Mouse (Mus musculus) CH12.LX (cell line): ENCODE measurements around the gene Gm7361.

Source experiments
- CHD2 ChIP-seq: IDR thresholded peaks from 2 replicates; pipeline ENCODE4 v1.6.1; 2011; ENCODE audit warnings: low read length, improper control_type of control experiment
- CTCF ChIP-seq, 2 experiments: IDR thresholded peaks in 1 of 2; conservative IDR thresholded peaks in 1 of 2; 2 replicates each; pipeline ENCODE4 v1.5.1; 2011 to 2012; ENCODE audit warnings: low read depth in 2 of 2, low read length in 2 of 2, improper control_type of control experiment in 1 of 2, inconsistent platforms in 1 of 2, mild to moderate bottlenecking in 1 of 2, moderate library complexity in 1 of 2
- ELF1 ChIP-seq: IDR thresholded peaks from 2 replicates; pipeline ENCODE4 v1.6.1; 2014; ENCODE audit warnings: low read depth, mild to moderate bottlenecking, inconsistent platforms, low read length, improper control_type of control experiment
- EP300 ChIP-seq: IDR thresholded peaks from 2 replicates; pipeline ENCODE4 v1.6.1; 2011; ENCODE audit warnings: low read length, improper control_type of control experiment
- ETS1 ChIP-seq: conservative IDR thresholded peaks from 2 replicates; pipeline ENCODE4 v1.6.1; 2012; ENCODE audit warnings: low read depth, mild to moderate bottlenecking, inconsistent platforms, low read length, improper control_type of control experiment, moderate library complexity
- HCFC1 ChIP-seq: IDR thresholded peaks from 2 replicates; pipeline ENCODE4 v1.6.1; 2012; ENCODE audit warnings: low read depth, mild to moderate bottlenecking, inconsistent platforms, low read length, improper control_type of control experiment
- MAZ ChIP-seq: IDR thresholded peaks from 2 replicates; pipeline ENCODE4 v1.6.1; 2012; ENCODE audit warnings: low read depth, mild to moderate bottlenecking, inconsistent platforms, low read length, improper control_type of control experiment, moderate library complexity
- MXI1 ChIP-seq: IDR thresholded peaks from 2 replicates; pipeline ENCODE4 v1.6.1; 2011; ENCODE audit warnings: mild to moderate bottlenecking, low read depth, low read length, improper control_type of control experiment
- POLR2A ChIP-seq: IDR thresholded peaks from 2 replicates; pipeline ENCODE4 v1.6.1; 2011; ENCODE audit warnings: low read depth, mild to moderate bottlenecking, improper control_type of control experiment, low read length
- TCF12 ChIP-seq: IDR thresholded peaks from 2 replicates; pipeline ENCODE4 v1.6.1; 2014; ENCODE audit warnings: low read depth, mild to moderate bottlenecking, inconsistent platforms, low read length, improper control_type of control experiment
- USF1 ChIP-seq: IDR thresholded peaks from 2 replicates; pipeline ENCODE4 v1.6.1; 2014; ENCODE audit warnings: low read depth, mild to moderate bottlenecking, inconsistent platforms, low read length, improper control_type of control experiment

GRCm38 (mm10) chr5:26281717-26282116 is 24.2 kb downstream of the Gm7361 start:
- no peak for TF ChIP-seq CTCF (conservative IDR thresholded peaks at IDR 0.05 in 1 of 2, IDR thresholded peaks at IDR 0.05 in 1 of 2; ENCODE audit: low read depth in 2 of 2, low read length in 2 of 2)
- no peak for TF ChIP-seq USF1
- no peak for TF ChIP-seq ETS1
- no peak for TF ChIP-seq MXI1
- TF ChIP-seq POLR2A: no peak
- no peak for TF ChIP-seq MAZ
- TF ChIP-seq TCF12: no peak
- no peak for TF ChIP-seq HCFC1
- no peak for TF ChIP-seq CHD2
- no peak for TF ChIP-seq EP300
- no peak for TF ChIP-seq ELF1
